Mouse (Mus musculus): Measurements from ENCODE around the gene Mief2.

DNA sequence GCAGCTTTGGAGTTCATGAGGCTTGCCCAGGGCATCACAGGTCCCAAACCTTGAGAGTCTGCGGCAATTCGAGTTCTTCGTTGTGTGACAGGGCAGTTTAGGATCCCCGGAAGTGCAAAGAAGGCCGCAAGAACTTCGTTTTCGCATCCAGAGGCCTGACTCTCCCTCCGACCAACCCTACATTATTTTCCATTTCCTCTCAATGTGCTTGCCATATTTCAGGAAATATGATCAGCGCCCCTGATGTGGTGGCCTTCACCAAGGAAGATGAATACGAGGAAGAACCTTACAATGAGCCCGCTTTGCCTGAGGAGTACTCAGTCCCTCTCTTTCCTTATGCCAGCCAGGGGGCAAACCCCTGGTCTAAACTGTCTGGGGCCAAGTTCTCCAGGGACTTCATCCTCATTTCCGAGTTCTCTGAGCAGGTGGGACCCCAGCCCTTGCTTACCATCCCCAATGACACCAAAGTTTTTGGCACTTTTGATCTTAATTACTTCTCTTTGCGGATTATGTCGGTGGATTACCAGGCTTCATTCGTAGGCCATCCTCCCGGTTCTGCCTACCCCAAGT is 49.7 kb downstream of the Mief2 start:
- TF ChIP-seq POLR2A (IDR thresholded peaks at IDR 0.05; ENCODE audit: low read depth, low read length) (no peak), CTCF (conservative IDR thresholded peaks at IDR 0.05; ENCODE audit: insufficient read depth, insufficient read length, low read depth, low read length) (no peak)

Measured in kidney, adult 2 months (tissue).